Mouse (Mus musculus): Measurements from ENCODE around the gene Tapbp. TPM values are rescaled to one million over a fixed set of nuclear protein-coding genes. Genes with fewer than 3 reads are reported as not detected.

Gene Tapbp
- 68.1 and 71.1 TPM in 2 replicates for polyA plus RNA-seq (2015; fragmentation: Nextera tagmentation; extraction: Ambion mirVana)

GRCm38 (mm10) chr17:33915671-33916250 lies at the start of gene Tapbp, which contains the start of gene Zbtb22:
Tapbp (plus strand) TSS chr17:33915899.
Zbtb22 (plus strand) TSS chr17:33915904.

DNA sequence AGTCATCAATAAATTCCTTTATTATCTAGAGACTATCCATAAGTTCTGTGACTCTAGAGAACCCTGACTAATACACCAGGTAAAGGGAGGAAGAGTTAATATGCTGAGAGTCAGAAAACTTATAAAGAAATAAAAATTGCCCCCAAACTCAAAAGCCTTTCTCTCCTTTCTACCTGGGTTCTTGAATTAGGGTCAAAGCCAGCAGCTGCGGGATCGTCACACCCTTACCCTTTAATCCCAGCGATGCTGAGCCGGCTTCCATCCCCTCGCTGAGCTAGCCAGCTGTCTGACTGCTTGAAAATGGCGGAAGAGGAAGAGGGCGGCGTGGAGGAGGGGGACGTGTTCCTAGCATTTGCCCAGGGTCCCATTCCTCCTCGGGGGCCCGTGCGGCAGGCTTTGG lies 42.2 kb upstream of the Tapbp start, which contains the start of gene Gm7029:
TSS of gene Gm7029 (plus strand) at position 301 of the 400 bp plus-strand sequence.

GRCm38 (mm10) chr17:33890533-33891059 lies 25.1 kb upstream of the Tapbp start, which contains the start of gene Kifc1:
Kifc1 (minus strand) TSS chr17:33890661.

GRCm38 (mm10) chr17:33904835-33905234 lies 10.9 kb upstream of the Tapbp start, which contains the start of gene Platr17:
Platr17 (plus strand) TSS chr17:33905135.

DNA sequence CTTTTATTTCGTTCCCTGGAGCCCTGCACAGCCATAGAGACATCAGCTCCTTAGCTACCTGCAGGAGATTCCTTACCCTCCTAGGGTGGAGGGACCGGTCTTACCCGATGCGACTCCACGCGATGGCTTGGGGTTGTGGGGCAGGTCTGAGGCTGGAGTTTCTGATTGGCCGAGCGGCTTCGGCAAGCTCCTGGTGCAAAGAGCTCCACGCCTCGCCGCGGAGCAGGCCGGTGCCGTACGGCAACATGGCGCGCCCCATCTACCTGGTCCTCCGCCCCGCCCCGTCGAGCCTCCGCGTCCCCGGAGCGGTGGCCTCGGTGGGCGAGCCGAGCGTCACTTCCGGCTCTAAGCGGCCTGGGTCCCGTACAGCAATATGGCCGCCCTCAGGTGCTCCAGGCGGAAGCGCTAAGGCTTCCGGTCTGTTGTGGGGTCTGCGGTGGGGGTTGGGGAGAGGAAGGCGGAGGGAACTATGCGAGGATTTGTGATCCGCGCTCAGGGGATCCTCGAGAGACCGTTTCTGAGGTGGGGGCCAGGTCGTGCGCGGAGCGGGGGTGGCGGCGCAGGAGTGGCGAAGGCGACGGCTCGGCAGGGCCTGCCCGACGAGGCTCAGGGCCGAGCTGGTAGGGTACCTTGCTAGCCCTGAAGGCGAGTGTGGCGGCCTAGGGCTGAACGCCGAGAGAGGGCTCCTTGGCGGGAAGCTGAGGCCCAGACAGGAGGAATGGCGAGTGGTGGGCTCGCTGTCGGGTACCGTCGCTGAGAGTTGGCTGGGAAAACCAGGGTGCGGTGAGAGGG lies 6.4 kb upstream of the Tapbp start, which contains the start of gene Daxx:
TSS of gene Daxx (plus strand) at position 338 of the 792 bp plus-strand sequence.

DNA sequence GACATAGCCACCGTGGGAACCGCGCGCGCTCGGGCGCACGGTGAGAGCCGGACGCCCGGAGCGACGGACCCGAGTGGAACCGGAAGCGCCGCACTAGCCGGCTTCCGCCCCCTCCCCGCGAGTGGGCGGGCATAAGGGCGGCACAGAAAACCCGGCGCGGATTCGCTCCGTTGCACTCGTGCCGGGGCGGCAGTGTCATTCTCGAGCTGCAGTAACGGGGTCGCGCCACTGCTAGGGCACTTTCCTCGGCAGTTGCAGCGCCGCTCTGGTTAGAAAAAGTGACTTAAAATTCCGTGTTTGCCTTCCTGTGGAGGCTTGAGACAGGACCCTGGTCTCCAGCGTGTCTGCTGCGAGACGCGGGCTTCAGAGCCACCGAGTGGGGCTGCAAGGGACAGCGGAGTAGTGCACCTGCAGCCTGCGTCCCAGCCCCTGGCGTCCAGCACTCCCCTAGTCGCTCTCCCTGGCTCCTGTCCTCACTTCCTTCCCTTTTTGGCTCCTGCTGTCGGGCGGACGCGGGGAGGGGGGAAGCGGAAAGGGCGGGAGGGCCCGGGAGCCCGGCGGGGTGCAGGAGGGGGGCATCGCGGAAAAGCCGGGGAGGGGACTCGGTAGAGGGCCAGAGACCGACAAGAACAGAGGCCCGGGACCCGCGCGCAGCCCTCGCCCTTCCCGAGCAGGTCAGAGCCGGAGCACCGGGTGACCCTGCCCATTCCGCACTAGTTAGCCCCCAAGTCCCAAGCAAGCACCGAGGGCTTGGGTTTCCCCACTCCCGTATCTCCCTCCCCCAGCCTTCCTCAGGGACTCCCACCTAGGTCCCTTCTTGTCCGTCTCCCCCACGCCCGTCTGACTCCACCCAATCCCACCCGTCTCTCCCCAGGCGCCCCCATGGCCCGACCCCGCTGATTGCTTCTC lies 13.9 kb downstream of the Tapbp start, which contains the start of gene Rgl2:
TSS of gene Rgl2 (plus strand) at position 173 of the 909 bp plus-strand sequence.

DNA sequence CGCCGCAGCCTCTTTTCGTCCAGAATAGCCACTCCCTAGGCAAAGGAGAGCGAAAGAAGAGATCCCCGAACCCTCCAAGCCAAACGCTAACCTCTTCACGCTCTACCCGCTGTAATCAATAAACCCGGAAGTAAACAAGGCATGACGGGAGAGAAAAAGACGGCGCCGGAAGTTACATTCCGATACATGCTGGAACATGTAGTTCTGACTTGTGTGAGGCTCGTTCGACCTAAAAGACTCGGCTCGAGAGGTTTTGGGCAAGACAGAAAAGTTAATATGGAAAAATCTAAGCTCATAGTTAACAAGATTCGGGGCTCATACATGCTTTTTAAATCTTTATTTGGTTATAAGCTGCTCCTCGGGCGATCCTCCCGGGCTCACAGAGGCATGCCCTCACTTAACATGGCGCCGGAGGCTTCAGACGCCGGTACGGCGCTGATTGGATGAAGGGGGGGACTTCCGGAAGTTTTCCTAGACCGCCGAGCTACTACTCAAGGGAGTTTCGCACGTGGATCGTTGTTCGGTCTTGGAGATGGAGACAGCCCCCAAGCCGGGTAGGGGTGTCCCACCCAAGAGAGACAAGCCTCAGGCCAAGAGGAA lies 24.6 kb downstream of the Tapbp start, which contains the start of the genes Pfdn6 and Wdr46:
TSS of gene Pfdn6 (minus strand) at position 138 of the 600 bp plus-strand sequence.
TSS of gene Wdr46 (plus strand) at position 455 of the 600 bp plus-strand sequence.

GRCm38 (mm10) chr17:33951021-33951946 lies 35.6 kb downstream of the Tapbp start, which contains the start of gene B3galt4:
B3galt4 (minus strand) TSS chr17:33951488.

DNA sequence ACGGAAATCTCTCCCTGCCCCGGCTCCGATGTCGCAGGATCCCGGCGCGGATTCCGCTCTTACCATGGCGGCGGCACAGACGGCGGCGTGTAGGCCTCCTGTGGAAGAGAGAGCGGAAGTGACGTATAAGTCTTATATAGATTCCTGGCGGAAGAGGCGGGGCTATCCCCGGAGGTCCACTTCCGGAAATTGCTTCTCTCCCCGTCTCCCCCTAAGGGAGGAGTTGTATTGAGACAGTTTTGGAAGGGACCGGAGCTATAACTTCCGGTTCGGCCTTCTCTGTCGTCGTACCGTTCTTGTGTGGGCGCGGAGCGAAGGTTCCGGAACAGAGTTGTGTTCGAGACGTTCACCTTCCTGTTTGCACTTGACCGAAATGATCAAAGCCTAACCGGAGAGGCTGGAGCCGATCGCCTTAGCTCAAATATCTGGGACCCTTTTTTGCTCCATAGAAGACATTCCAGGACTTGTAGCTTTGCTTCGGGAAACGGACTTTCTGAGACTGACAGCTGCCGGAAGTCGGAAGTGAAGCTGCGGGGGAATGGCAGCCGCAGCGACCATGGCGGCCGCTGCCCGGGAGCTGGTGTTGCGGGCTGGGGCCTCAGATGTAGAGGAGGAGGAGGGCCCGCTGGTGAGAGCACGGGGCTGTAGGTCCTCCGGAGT lies 40.0 kb downstream of the Tapbp start, which contains the start of the genes Vps52 and Rps18:
TSS of gene Vps52 (plus strand) at position 258 of the 660 bp plus-strand sequence.
TSS of gene Rps18 (minus strand) at position 447 of the 660 bp plus-strand sequence.

Small RNAs within 50 kb of the gene (microRNA-seq; reads per million reads assigned to microRNA genes)
- not detected for gene Gm27740

Other genes with a start within 250 kb of the Tapbp start
- 109 and 132 TPM in 2 replicates for gene Hnrnpm, start 229.0 kb upstream of the Tapbp start, polyA plus RNA-seq (2015; fragmentation: Nextera tagmentation; extraction: Ambion mirVana)
- gene March2, start 197.2 kb upstream of the Tapbp start, polyA plus RNA-seq (2015; fragmentation: Nextera tagmentation; extraction: Ambion mirVana), result 87.0 and 101 TPM in 2 replicates
- 246 and 249 TPM in 2 replicates for gene Rab11b, start 155.4 kb upstream of the Tapbp start, polyA plus RNA-seq (2015; fragmentation: Nextera tagmentation; extraction: Ambion mirVana)
- 32.3 and 36.8 TPM in 2 replicates for gene Angptl4, start 134.1 kb upstream of the Tapbp start, polyA plus RNA-seq (2015; fragmentation: Nextera tagmentation; extraction: Ambion mirVana)
- gene Kank3, start 105.4 kb upstream of the Tapbp start, polyA plus RNA-seq (2015; fragmentation: Nextera tagmentation; extraction: Ambion mirVana), result 21.2 and 23.5 TPM in 2 replicates
- 778 and 855 TPM in 2 replicates for gene Rps28, start 91.3 kb upstream of the Tapbp start, polyA plus RNA-seq (2015; fragmentation: Nextera tagmentation; extraction: Ambion mirVana)
- gene Ndufa7, start 91.3 kb upstream of the Tapbp start, polyA plus RNA-seq (2015; fragmentation: Nextera tagmentation; extraction: Ambion mirVana), result 513 and 574 TPM in 2 replicates
- gene Cd320, start 72.8 kb upstream of the Tapbp start, polyA plus RNA-seq (2015; fragmentation: Nextera tagmentation; extraction: Ambion mirVana), result 22.6 and 27.1 TPM in 2 replicates
- not detected in 2 replicates for gene Gm7029, start 42.1 kb upstream of the Tapbp start, polyA plus RNA-seq (2015; fragmentation: Nextera tagmentation; extraction: Ambion mirVana)
- gene Kifc1, start 25.2 kb upstream of the Tapbp start, polyA plus RNA-seq (2015; fragmentation: Nextera tagmentation; extraction: Ambion mirVana), result 1.3 and 1.9 TPM in 2 replicates
- 0.20 and 0.88 TPM in 2 replicates for gene Platr17, start 10.8 kb upstream of the Tapbp start, polyA plus RNA-seq (2015; fragmentation: Nextera tagmentation; extraction: Ambion mirVana)
- 23.1 and 26.3 TPM in 2 replicates for gene Daxx, start 6.5 kb upstream of the Tapbp start, polyA plus RNA-seq (2015; fragmentation: Nextera tagmentation; extraction: Ambion mirVana)
- 12.5 and 13.1 TPM in 2 replicates for gene Zbtb22, start within 50 bp of the Tapbp start, polyA plus RNA-seq (2015; fragmentation: Nextera tagmentation; extraction: Ambion mirVana)
- gene Rgl2, start 13.6 kb downstream of the Tapbp start, polyA plus RNA-seq (2015; fragmentation: Nextera tagmentation; extraction: Ambion mirVana), result 23.8 and 27.2 TPM in 2 replicates
- gene Pfdn6, start 24.4 kb downstream of the Tapbp start, polyA plus RNA-seq (2015; fragmentation: Nextera tagmentation; extraction: Ambion mirVana), result 93.9 and 108 TPM in 2 replicates
- 18.0 and 19.4 TPM in 2 replicates for gene Wdr46, start 24.8 kb downstream of the Tapbp start, polyA plus RNA-seq (2015; fragmentation: Nextera tagmentation; extraction: Ambion mirVana)
- gene B3galt4, start 35.6 kb downstream of the Tapbp start, polyA plus RNA-seq (2015; fragmentation: Nextera tagmentation; extraction: Ambion mirVana), result 6.4 and 6.7 TPM in 2 replicates
- gene Vps52, start 39.9 kb downstream of the Tapbp start, polyA plus RNA-seq (2015; fragmentation: Nextera tagmentation; extraction: Ambion mirVana), result 28.7 and 29.0 TPM in 2 replicates
- gene Rps18, start 40.1 kb downstream of the Tapbp start, polyA plus RNA-seq (2015; fragmentation: Nextera tagmentation; extraction: Ambion mirVana), result 1,535 and 1,858 TPM in 2 replicates
- gene H2-K1, start 84.4 kb downstream of the Tapbp start, polyA plus RNA-seq (2015; fragmentation: Nextera tagmentation; extraction: Ambion mirVana), result 97.3 and 136 TPM in 2 replicates
- gene Ring1, start 108.8 kb downstream of the Tapbp start, polyA plus RNA-seq (2015; fragmentation: Nextera tagmentation; extraction: Ambion mirVana), result 12.7 and 13.4 TPM in 2 replicates
- gene H2-Ke6, start 112.2 kb downstream of the Tapbp start, polyA plus RNA-seq (2015; fragmentation: Nextera tagmentation; extraction: Ambion mirVana), result 39.1 and 39.5 TPM in 2 replicates
- 139 and 141 TPM in 2 replicates for gene Slc39a7, start 115.8 kb downstream of the Tapbp start, polyA plus RNA-seq (2015; fragmentation: Nextera tagmentation; extraction: Ambion mirVana)
- gene Rxrb, start 115.9 kb downstream of the Tapbp start, polyA plus RNA-seq (2015; fragmentation: Nextera tagmentation; extraction: Ambion mirVana), result 22.6 and 25.7 TPM in 2 replicates
- gene Col11a2, start 123.5 kb downstream of the Tapbp start, polyA plus RNA-seq (2015; fragmentation: Nextera tagmentation; extraction: Ambion mirVana), result 0.26 and 0.34 TPM in 2 replicates
- gene H2-Oa, start 176.4 kb downstream of the Tapbp start, polyA plus RNA-seq (2015; fragmentation: Nextera tagmentation; extraction: Ambion mirVana), result 0.24 TPM in 1 of 2 replicates, not detected in the other
- 5.8 and 8.1 TPM in 2 replicates for gene H2-DMa, start 203.6 kb downstream of the Tapbp start, polyA plus RNA-seq (2015; fragmentation: Nextera tagmentation; extraction: Ambion mirVana)
- gene Brd2, start 206.7 kb downstream of the Tapbp start, polyA plus RNA-seq (2015; fragmentation: Nextera tagmentation; extraction: Ambion mirVana), result 53.0 and 53.2 TPM in 2 replicates
- 0.13 TPM in 1 of 2 replicates, not detected in the other for gene H2-DMb2, start 227.4 kb downstream of the Tapbp start, polyA plus RNA-seq (2015; fragmentation: Nextera tagmentation; extraction: Ambion mirVana)
- gene H2-DMb1, start 237.2 kb downstream of the Tapbp start, polyA plus RNA-seq (2015; fragmentation: Nextera tagmentation; extraction: Ambion mirVana), result 1.5 and 2.6 TPM in 2 replicates